Mouse (Mus musculus): ENCODE data around the gene Btbd35f5. TPM values are rescaled to one million over a fixed set of nuclear protein-coding genes. Genes with fewer than 3 reads are reported as not detected.
"Not testable (repeated sequence)": the region's sequence is repeated elsewhere in the genome, so short reads cannot be mapped to it uniquely, and the experiment has no call there.

Gene Btbd35f5
- polyA plus RNA-seq (2012; rRNA removed) = not detected in 2 replicates

GRCm38 (mm10) chrX:32973597-32973996 is at the start of gene Btbd35f5:
Btbd35f5 (plus strand) TSS chrX:32973897.
- DNase-seq; H3K4me1 ChIP-seq (ENCODE audit: control insufficient read depth, insufficient read depth, low read length); H3K4me3 ChIP-seq (replicated peaks; ENCODE audit: extremely low read depth, low read depth, low read length): not testable (repeated sequence)
- WGBS = no CpG with 5 or more reads among the region's 3 CpGs

DNA sequence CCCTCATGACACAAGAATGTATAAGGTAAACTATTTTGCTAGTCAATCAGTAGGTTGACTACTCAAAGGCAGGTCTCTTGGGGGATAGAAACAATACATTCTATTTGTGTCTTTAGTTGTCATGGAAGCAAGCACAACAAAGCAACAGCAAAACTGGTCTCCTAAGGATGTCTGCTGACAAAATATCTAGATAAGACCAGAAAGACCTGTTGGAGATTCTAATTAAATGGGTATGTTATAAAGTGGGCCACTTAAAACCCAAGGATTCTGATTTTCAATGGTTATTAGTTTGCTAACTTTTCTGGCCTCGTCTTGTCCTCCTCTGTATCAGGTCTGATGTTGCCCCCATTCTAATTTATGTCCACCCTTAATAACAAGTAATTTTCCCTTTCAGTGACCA is 32.2 kb upstream of the Btbd35f5 start, which contains the start of gene Gm21789:
Gene Gm21789 (plus strand): TSS at position 301 of the 400 bp plus-strand sequence.
- H3K4me3 ChIP-seq (replicated peaks; ENCODE audit: extremely low read depth, low read depth, low read length); DNase-seq; H3K4me1 ChIP-seq (ENCODE audit: control insufficient read depth, insufficient read depth, low read length): not testable (repeated sequence)
- no CpG with 5 or more reads among the region's 1 CpGs for WGBS

Other genes with a start within 250 kb of the Btbd35f5 start
- not detected in 2 replicates for gene Btbd35f21, start 247.8 kb upstream of the Btbd35f5 start, polyA plus RNA-seq (2012; rRNA removed)
- not detected in 2 replicates for gene Btbd35f30, start 79.3 kb upstream of the Btbd35f5 start, polyA plus RNA-seq (2012; rRNA removed)
- gene Gm21789, start 32.1 kb upstream of the Btbd35f5 start, polyA plus RNA-seq (2012; rRNA removed) = not detected in 2 replicates